Mouse (Mus musculus) ES-E14 (cell line): ENCODE data around the gene Map3k10. TPM values are rescaled to one million over a fixed set of nuclear protein-coding genes. Genes with fewer than 3 reads are reported as not detected.
A peak's percentile ranks its signal among the peaks of the same experiment; 100 is the strongest.

Source experiments
- DNase-seq: peaks from one replicate; pipeline ENCODE4 v3.0.0-alpha.2; 2013; ENCODE audit warnings: low read depth, low spot score
- H3K27ac ChIP-seq: 2 replicates; pipeline ENCODE4 v1.5.1; 2012; ENCODE audit warnings: low read depth, mild to moderate bottlenecking, low read length, moderate library complexity, mixed read lengths; ENCODE audit not compliant: poor library complexity, insufficient read depth, severe bottlenecking
- H3K36me3 ChIP-seq: 2 replicates; pipeline ENCODE4 v1.6.1; 2012; ENCODE audit warnings: mild to moderate bottlenecking, low read length, moderate library complexity, mixed read lengths; ENCODE audit not compliant: control insufficient read depth, poor library complexity, insufficient read depth, severe bottlenecking
- H3K4me1 ChIP-seq, 2 experiments: fragments of 150-350 bp in 1 of 2; sonication (generic) in 1 of 2; 2 replicates each; pipeline ENCODE4 v1.6.1; 2012; ENCODE audit warnings: low read length in 2 of 2, mild to moderate bottlenecking in 1 of 2, mixed read lengths in 1 of 2; ENCODE audit not compliant: control insufficient read depth in 2 of 2, insufficient read depth in 2 of 2, poor library complexity in 1 of 2
- H3K4me3 ChIP-seq, 2 experiments: fragments of 150-350 bp in 1 of 2; sonication (generic) in 1 of 2; 2 replicates each; pipeline ENCODE4 v1.5.1; 2012; ENCODE audit warnings: low read length in 2 of 2, low read depth in 1 of 2, mild to moderate bottlenecking in 1 of 2, mixed read lengths in 1 of 2; ENCODE audit not compliant: insufficient read depth in 1 of 2, poor library complexity in 1 of 2, severe bottlenecking in 1 of 2
- H3K9ac ChIP-seq: 2 replicates; pipeline ENCODE4 v1.6.1; 2012; ENCODE audit warnings: low read depth, mild to moderate bottlenecking, low read length, mixed read lengths; ENCODE audit not compliant: poor library complexity, insufficient read depth, severe bottlenecking
- H3K9me3 ChIP-seq: fragments of 150-350 bp; sonication (generic); 2 replicates; pipeline ENCODE4 v1.6.1; 2012; ENCODE audit warnings: low read depth, mild to moderate bottlenecking, low read length; ENCODE audit not compliant: control insufficient read depth, insufficient read depth
- CHD2 ChIP-seq: IDR thresholded peaks from 2 replicates; pipeline ENCODE4 v1.6.1; 2014; ENCODE audit warnings: mild to moderate bottlenecking, low read depth, low read length, inconsistent platforms
- HCFC1 ChIP-seq: IDR thresholded peaks from 2 replicates; pipeline ENCODE4 v1.6.1; 2012; ENCODE audit warnings: low read length, inconsistent platforms, borderline replicate concordance; ENCODE audit not compliant: insufficient read depth
- MAFK ChIP-seq: IDR thresholded peaks from 2 replicates; pipeline ENCODE4 v1.6.1; 2014; ENCODE audit warnings: mild to moderate bottlenecking, low read depth, low read length, inconsistent platforms; ENCODE audit not compliant: insufficient read depth
- ZC3H11A ChIP-seq: IDR thresholded peaks from 2 replicates; pipeline ENCODE4 v1.6.1; 2012; ENCODE audit warnings: low read depth, mild to moderate bottlenecking, inconsistent platforms, low read length, borderline replicate concordance
- ZNF384 ChIP-seq: IDR thresholded peaks from 2 replicates; pipeline ENCODE4 v1.6.1; 2012; ENCODE audit warnings: low read depth, low read length, inconsistent platforms
- in situ Hi-C, 2 experiments: fragments of 600-800 bp; cut with MboI; formaldehyde crosslinking; loops; one replicate each; pipeline ENCODE4 v1.15.1; 2025; ENCODE audit warnings: low sequenced_read_pairs in 2 of 2, inconsistent platforms in 1 of 2; ENCODE audit not compliant: unreplicated experiment in 2 of 2
- total RNA-seq: library from RNA; depleted of rRNA; stranded (reverse); fragments of 300-350 nt; gene quantifications from 2 replicates; pipeline ENCODE4 v1.2.3, GENCODE M21; 2012

Gene Map3k10
- total RNA-seq, 1 experiment, result 21.6 TPM

- no peaks in the 10 kb centered on the region; the same call in 1 of the 2 replicates for H3K36me3 ChIP-seq
- peak overlapping the region; percentile 77 to 89 for H3K4me3 ChIP-seq
- no peak for DNase-seq
- H3K27ac ChIP-seq, result no peak overlapping the region
- no peaks in the 10 kb centered on the region for H3K9me3 ChIP-seq
- peak overlapping the region; percentile 89 for H3K9ac ChIP-seq
- peaks cover 0 to 7% of the 10 kb centered on the region in 2 experiments; a peak in 2 of 4 replicates for H3K4me1 ChIP-seq
- TF ChIP-seq HCFC1, result no peak
- no peak for TF ChIP-seq CHD2
- TF ChIP-seq ZC3H11A, result no peak
- no peak for TF ChIP-seq MAFK
- TF ChIP-seq ZNF384, result no peak
- in situ Hi-C loops, result no loop called here
Observed at GRCm38 (mm10) chr7:27674195-27674521, 240 bp downstream of the Map3k10 start.

- no peaks in the 10 kb centered on the region for H3K9me3 ChIP-seq
- peak overlapping the region; percentile 77 to 89 for H3K4me3 ChIP-seq
- no peaks in the 10 kb centered on the region; the same call in 1 of the 2 replicates for H3K36me3 ChIP-seq
- no peak for DNase-seq
- no peak for TF ChIP-seq MAFK
- no peak for TF ChIP-seq HCFC1
- no peak for TF ChIP-seq ZC3H11A
- TF ChIP-seq CHD2, result no peak
- TF ChIP-seq ZNF384, result no peak
- peak overlapping the region; percentile 89 for H3K9ac ChIP-seq
- in situ Hi-C loops, result no loop called here
- peaks cover 0 to 7% of the 10 kb centered on the region in 2 experiments; a peak in 2 of 4 replicates for H3K4me1 ChIP-seq
- H3K27ac ChIP-seq, result peak overlapping the region; percentile 43; the same call in 1 of the 2 replicates
Observed at GRCm38 (mm10) chr7:27673575-27674131, 745 bp downstream of the Map3k10 start.

- TF ChIP-seq ZC3H11A (no peak), HCFC1 (no peak), MAFK (no peak), ZNF384 (no peak), CHD2 (no peak)
- Histone ChIP-seq H3K4me1 (peaks cover 0 to 7% of the 10 kb centered on the region in 2 experiments; a peak in 2 of 4 replicates), H3K27ac (no peak overlapping the region), H3K36me3 (no peaks in the 10 kb centered on the region; the same call in 1 of the 2 replicates), H3K4me3 (peak overlapping the region; percentile 77 to 89), H3K9ac (peak overlapping the region; percentile 89; the same call in 1 of the 2 replicates), H3K9me3 (no peaks in the 10 kb centered on the region)
- in situ Hi-C loops, result no loop called here
- no peak for DNase-seq
Observed at GRCm38 (mm10) chr7:27673064-27673574, 1.3 kb downstream of the Map3k10 start.

GRCm38 (mm10) chr7:27662038-27662437 is 12.4 kb downstream of the Map3k10 start:
- in situ Hi-C loops, result no loop called here
- DNase-seq, result no peak
- Histone ChIP-seq H3K4me1 (peaks cover 0 to 5% of the 10 kb centered on the region in 2 experiments; a peak in 1 of 4 replicates), H3K36me3 (no peaks in the 10 kb centered on the region), H3K9me3 (no peaks in the 10 kb centered on the region), H3K9ac (no peak overlapping the region), H3K27ac (no peak overlapping the region), H3K4me3 (no peak overlapping the region)
- TF ChIP-seq ZNF384 (no peak), HCFC1 (no peak), MAFK (no peak), ZC3H11A (no peak), CHD2 (no peak)
